Mouse (Mus musculus): ENCODE measurements around the gene H2afx.

The H2afx gene

GRCm38 (mm10) chr9:44378153-44378730 is 43.7 kb downstream of the H2afx start:
- DNase-seq (ENCODE audit: low read depth, low spot score): no peak

- DNase-seq (ENCODE audit: low read depth, low spot score): peak; percentile 97
These were observed 44.8 kb downstream of the H2afx start, which contains the start of gene Hyou1 for GRCm38 (mm10) chr9:44379054-44379834. Gene Hyou1, plus strand, starts transcription at chr9:44379490.

GRCm38 (mm10) chr9:44379862-44380261 is 45.4 kb downstream of the H2afx start:
- no peak for DNase-seq (ENCODE audit: low read depth, low spot score)

GRCm38 (mm10) chr9:44384596-44384995 is 50.1 kb downstream of the H2afx start:
- DNase-seq (ENCODE audit: low read depth, low spot score): no peak
